Mouse (Mus musculus) frontal cortex, adult 2 months (tissue): Measurements from ENCODE around the gene Psmb4. TPM values are rescaled to one million over a fixed set of nuclear protein-coding genes. Genes with fewer than 3 reads are reported as not detected.

Experiments
- polyA plus RNA-seq: library from polyadenylated mRNA; depleted of rRNA; stranded (reverse); fragments of >200 nt; gene quantifications from 2 replicates; pipeline ENCODE4 v1.2.3, GENCODE M21; 2012; rRNA removed

Gene Psmb4
- polyA plus RNA-seq, 1 experiment, result 253 TPM

Other genes starting within 250 kb of the Psmb4 start
- gene Gm10972, start 243.8 kb downstream of the Psmb4 start, polyA plus RNA-seq, result not detected in 2 replicates
- gene Tuft1, start 228.1 kb downstream of the Psmb4 start, polyA plus RNA-seq, result 1.2 and 1.3 TPM in 2 replicates
- 0.53 TPM in 1 of 2 replicates, not detected in the other for gene Selenbp2, start 193.4 kb downstream of the Psmb4 start, polyA plus RNA-seq
- 2.6 and 3.7 TPM in 2 replicates for gene Cgn, start 100.5 kb downstream of the Psmb4 start, polyA plus RNA-seq
- 42.6 and 47.6 TPM in 2 replicates for gene Pogz, start 49.4 kb downstream of the Psmb4 start, polyA plus RNA-seq
- gene Selenbp1, start 46.1 kb upstream of the Psmb4 start, polyA plus RNA-seq, result 13.9 and 14.5 TPM in 2 replicates
- gene Rfx5, start 67.1 kb upstream of the Psmb4 start, polyA plus RNA-seq, result 27.8 and 31.8 TPM in 2 replicates
- 58.9 and 64.4 TPM in 2 replicates for gene Pi4kb, start 87.8 kb upstream of the Psmb4 start, polyA plus RNA-seq
- 18.4 and 20.9 TPM in 2 replicates for gene Zfp687, start 128.5 kb upstream of the Psmb4 start, polyA plus RNA-seq
- 219 and 229 TPM in 2 replicates for gene Psmd4, start 155.7 kb upstream of the Psmb4 start, polyA plus RNA-seq
- 41.6 and 42.0 TPM in 2 replicates for gene Pip5k1a, start 220.0 kb upstream of the Psmb4 start, polyA plus RNA-seq
- gene Vps72, start 224.1 kb upstream of the Psmb4 start, polyA plus RNA-seq, result 58.0 and 60.9 TPM in 2 replicates
- gene Tmod4, start 237.5 kb upstream of the Psmb4 start, polyA plus RNA-seq, result 0.98 and 2.4 TPM in 2 replicates
- gene Scnm1, start 247.1 kb upstream of the Psmb4 start, polyA plus RNA-seq, result 118 and 124 TPM in 2 replicates
- 20.2 and 21.2 TPM in 2 replicates for gene Lysmd1, start 247.1 kb upstream of the Psmb4 start, polyA plus RNA-seq